Mouse (Mus musculus) stomach, embryonic 15.5 days (tissue): ENCODE measurements around the gene Eif2b2. TPM values are rescaled to one million over a fixed set of nuclear protein-coding genes. Genes with fewer than 3 reads are reported as not detected.

Source experiments
- ATAC-seq: fragments of 200-750 bp; cut with Nextera tagmentation; 2 replicates; pipeline ENCODE4 v1.8.0; 2017; ENCODE audit warnings: low read depth, moderate number of reproducible peaks, moderate TSS enrichment; ENCODE audit not compliant: insufficient read depth, low FRiP score
- H3K27ac ChIP-seq: fragments of 300-500 bp; sonication (generic); 2 replicates; pipeline ENCODE4 v1.5.1; 2015; ENCODE audit warnings: mild to moderate bottlenecking, inconsistent platforms
- H3K27me3 ChIP-seq: fragments of 300-500 bp; sonication (generic); replicated peaks from 2 replicates; pipeline ENCODE4 v1.6.1; 2015; ENCODE audit warnings: inconsistent platforms
- H3K36me3 ChIP-seq: fragments of 300-500 bp; sonication (generic); 2 replicates; pipeline ENCODE4 v1.6.1; 2015; ENCODE audit warnings: inconsistent platforms
- H3K4me1 ChIP-seq: fragments of 300-500 bp; sonication (generic); 2 replicates; pipeline ENCODE4 v1.6.1; 2015; ENCODE audit warnings: inconsistent platforms
- H3K4me2 ChIP-seq: fragments of 300-500 bp; sonication (generic); 2 replicates; pipeline ENCODE4 v1.6.1; 2015; ENCODE audit warnings: mild to moderate bottlenecking, inconsistent platforms
- H3K4me3 ChIP-seq: fragments of 300-500 bp; sonication (generic); replicated peaks from 2 replicates; pipeline ENCODE4 v1.5.1; 2015; ENCODE audit warnings: inconsistent platforms
- H3K9ac ChIP-seq: fragments of 300-500 bp; sonication (generic); 2 replicates; pipeline ENCODE4 v1.6.1; 2015; ENCODE audit warnings: inconsistent platforms
- H3K9me3 ChIP-seq: fragments of 300-500 bp; sonication (generic); 2 replicates; pipeline ENCODE4 v1.6.1; 2016; ENCODE audit warnings: inconsistent platforms
- WGBS: fragments of 180-500 bp; shearing (Covaris S2); methylation state at CpG from one replicate; pipeline ENCODE4 v1.1.7; 2015; 5-methylcytosine and 5-hydroxymethylcytosine counted together
- polyA plus RNA-seq: library from polyadenylated mRNA; unstranded; fragments of >200 nt; fragmentation: Nextera tagmentation; extraction: Ambion mirVana; gene quantifications from 2 replicates; pipeline ENCODE4 v1.2.1, GENCODE M21; 2015

The Eif2b2 gene
- polyA plus RNA-seq, 1 experiment from 2014 or later, result 78.1 TPM

DNA sequence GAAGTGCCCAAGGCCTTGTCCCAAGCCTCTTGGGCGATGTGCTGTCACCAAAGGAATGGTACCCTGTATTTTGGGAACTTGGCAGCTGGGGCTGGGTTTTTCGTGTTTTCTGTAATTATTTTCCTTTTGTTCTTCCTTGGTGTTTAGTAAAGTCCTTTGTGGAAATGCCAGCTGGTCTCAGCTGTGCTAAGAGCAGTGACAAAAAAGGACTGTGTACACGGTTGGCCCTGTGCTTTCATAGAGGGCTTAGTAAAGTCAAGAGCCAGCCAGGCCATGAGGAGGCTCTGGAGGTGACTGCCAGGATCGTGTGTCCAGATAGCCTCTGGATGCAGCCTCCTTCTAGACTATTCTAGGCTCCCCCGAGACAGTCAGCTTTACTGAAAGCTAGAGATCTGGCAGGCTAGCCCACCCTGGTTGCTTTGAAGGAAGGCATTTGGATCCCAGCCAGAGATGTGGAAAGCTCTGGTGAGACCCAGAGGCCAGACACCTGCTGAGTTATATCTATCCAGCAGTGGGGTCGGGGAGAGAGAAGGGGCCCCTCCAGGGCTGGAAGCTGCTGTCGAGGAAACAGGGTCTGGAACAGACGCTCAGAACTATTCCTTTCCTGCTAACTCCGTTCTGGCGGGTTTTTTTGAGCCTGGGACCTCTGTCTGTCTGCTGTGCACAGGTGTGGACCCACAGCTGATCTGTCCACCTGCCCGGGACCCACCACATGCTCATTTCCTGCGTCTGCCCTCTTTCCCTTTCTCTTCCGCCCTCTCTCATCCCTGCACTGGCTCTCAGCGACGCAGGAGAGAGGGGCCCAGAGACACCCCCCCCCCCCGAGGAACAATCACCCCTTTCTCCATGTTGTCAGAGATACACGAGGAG is 37.6 kb upstream of the Eif2b2 start:
- peaks cover 23% of the 10 kb centered on the region for H3K4me1 ChIP-seq
- H3K27ac ChIP-seq, result no peak overlapping the region
- 22% methylated on average over 17 of the region's 17 CpGs for WGBS
- no peak overlapping the region for H3K4me3 ChIP-seq
- H3K9me3 ChIP-seq, result no peaks in the 10 kb centered on the region
- H3K27me3 ChIP-seq, result 0 out of 2 replicates have a peak, but pooled peaks cover 3% of the 10 kb centered on the region
- H3K36me3 ChIP-seq, result no peaks in the 10 kb centered on the region
- no peak overlapping the region for H3K9ac ChIP-seq
- 0 out of 2 replicates have a peak overlapping the region, but pooled peaks have one; percentile 0 for H3K4me2 ChIP-seq
- ATAC-seq, result no peak

DNA sequence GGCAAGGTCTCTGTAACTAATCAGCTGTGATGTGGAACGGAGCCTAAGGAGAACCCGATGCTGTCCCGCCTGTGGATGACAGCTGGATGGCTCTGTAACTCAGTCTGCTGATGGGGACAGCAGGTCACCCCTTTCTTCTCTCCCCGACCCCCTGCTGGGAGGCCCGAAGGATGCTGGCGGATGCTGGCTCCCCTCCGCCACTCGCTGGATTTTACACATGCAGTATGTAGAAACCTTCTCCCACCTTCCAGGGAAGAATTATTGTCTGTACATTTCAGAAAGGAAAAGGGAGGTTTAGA is 37.0 kb upstream of the Eif2b2 start:
- Histone ChIP-seq H3K9me3 (no peaks in the 10 kb centered on the region), H3K4me3 (no peak overlapping the region), H3K4me1 (peaks cover 17% of the 10 kb centered on the region), H3K9ac (no peak overlapping the region), H3K27me3 (0 out of 2 replicates have a peak, but pooled peaks cover 3% of the 10 kb centered on the region), H3K27ac (no peak overlapping the region), H3K4me2 (0 out of 2 replicates have a peak overlapping the region, but pooled peaks have one; percentile 0), H3K36me3 (no peaks in the 10 kb centered on the region)
- 15% methylated on average over 8 of the region's 8 CpGs for WGBS
- ATAC-seq, result no peak

DNA sequence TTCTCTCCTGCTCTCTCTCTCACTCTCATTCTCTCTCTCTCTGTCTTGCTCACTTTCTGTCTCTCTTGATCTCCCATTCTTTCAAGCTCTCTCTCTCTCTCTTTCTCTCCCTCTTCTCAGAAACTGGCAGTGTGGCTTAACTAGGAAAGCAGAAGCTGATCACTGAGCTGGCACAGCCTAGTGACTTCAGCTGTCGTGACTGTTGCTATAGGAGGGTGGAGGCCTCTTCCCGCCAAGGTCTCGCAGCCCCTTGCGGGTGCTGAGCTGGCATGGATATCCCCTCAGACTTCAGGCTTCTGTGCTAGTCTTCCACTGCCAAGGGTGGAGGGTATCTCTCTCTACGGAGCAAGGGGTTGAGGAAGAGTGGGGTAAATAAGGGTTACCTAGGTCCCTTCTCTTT is 36.4 kb upstream of the Eif2b2 start:
- 72% methylated on average over 5 of the region's 5 CpGs for WGBS
- no peak for ATAC-seq

DNA sequence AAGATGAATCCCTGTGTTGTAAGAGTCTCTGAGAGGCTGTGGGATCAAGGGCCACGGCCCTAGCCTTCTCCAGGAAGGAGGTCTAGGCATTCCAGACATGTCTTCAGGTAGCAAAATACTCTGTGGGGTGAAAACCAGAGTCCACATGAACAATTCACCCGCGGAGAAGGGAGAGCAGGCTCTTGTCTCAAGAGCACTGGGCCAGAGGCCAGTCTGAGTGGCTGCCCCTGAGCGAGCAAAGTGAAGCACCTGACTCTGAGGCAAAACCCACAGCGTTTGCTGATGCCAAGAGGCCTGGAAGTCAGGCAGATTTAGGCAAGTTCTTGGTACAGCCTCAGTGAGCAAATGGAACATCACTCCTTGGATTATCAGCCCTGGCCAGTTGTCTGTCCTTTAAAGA is 35.2 kb upstream of the Eif2b2 start:
- no peak overlapping the region for H3K9ac ChIP-seq
- 64% methylated on average over 5 of the region's 5 CpGs for WGBS
- no peaks in the 10 kb centered on the region for H3K36me3 ChIP-seq
- H3K9me3 ChIP-seq, result no peaks in the 10 kb centered on the region
- no peak overlapping the region for H3K27ac ChIP-seq
- no peak overlapping the region for H3K4me2 ChIP-seq
- no peak overlapping the region for H3K4me3 ChIP-seq
- H3K4me1 ChIP-seq, result peaks cover 15% of the 10 kb centered on the region
- 0 out of 2 replicates have a peak, but pooled peaks cover 3% of the 10 kb centered on the region for H3K27me3 ChIP-seq
- no peak for ATAC-seq

More for the DNA sequence above, 36.4 kb upstream of the Eif2b2 start:
- H3K4me2 ChIP-seq, result no peak overlapping the region
- H3K4me3 ChIP-seq, result no peak overlapping the region
- no peaks in the 10 kb centered on the region for H3K36me3 ChIP-seq
- H3K9ac ChIP-seq, result no peak overlapping the region
- no peak overlapping the region for H3K27ac ChIP-seq
- H3K9me3 ChIP-seq, result no peaks in the 10 kb centered on the region
- H3K27me3 ChIP-seq, result 0 out of 2 replicates have a peak, but pooled peaks cover 3% of the 10 kb centered on the region
- H3K4me1 ChIP-seq, result peaks cover 15% of the 10 kb centered on the region

DNA sequence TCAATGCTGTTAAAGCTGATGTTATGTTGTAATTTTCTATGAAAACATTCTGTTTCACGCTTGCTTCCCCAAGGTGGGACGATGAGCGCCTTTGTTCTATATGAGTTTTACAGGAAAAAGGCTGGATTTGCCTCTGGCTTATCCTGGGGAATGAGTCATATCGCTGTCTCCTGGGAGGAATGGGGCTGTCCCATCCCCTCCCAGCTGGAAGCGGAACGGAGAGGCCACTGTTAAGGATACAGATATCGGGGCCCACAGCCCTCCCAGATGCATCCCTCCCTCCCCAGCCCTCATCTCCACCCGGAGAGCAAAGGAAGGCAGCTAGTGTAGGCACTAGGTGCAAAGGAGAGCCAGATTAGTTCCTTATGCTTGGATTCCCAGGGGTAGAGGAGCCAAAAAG is 33.5 kb upstream of the Eif2b2 start:
- no peak for ATAC-seq
- Histone ChIP-seq H3K36me3 (no peaks in the 10 kb centered on the region), H3K9me3 (no peaks in the 10 kb centered on the region), H3K27me3 (0 out of 2 replicates have a peak, but pooled peaks cover 3% of the 10 kb centered on the region), H3K27ac (peak overlapping the region; percentile 48; the same call in 1 of the 2 replicates), H3K9ac (no peak overlapping the region), H3K4me1 (peaks cover 15% of the 10 kb centered on the region), H3K4me2 (no peak overlapping the region), H3K4me3 (no peak overlapping the region)
- 44% methylated on average over 8 of the region's 8 CpGs for WGBS

DNA sequence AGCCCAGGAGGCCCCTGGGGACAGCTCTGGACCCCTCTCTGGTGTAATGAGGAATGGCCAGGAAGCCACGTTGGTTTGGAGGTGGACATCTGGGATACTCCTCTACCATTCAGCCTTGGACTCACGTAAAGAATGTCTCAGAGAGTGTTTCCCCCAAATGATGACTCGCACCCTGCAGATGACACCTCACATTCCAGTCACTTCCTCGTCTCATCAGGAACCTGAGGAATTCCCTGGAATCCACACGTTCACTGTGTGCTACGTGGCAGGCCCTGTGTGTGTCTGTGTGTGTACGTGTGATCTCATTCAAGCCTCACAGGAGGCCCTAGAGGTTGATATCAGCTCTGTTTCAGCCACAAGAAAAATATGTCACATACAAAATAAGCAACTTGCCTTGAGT is 32.9 kb upstream of the Eif2b2 start:
- H3K9me3 ChIP-seq, result no peaks in the 10 kb centered on the region
- H3K4me3 ChIP-seq, result no peak overlapping the region
- no peak for ATAC-seq
- H3K9ac ChIP-seq, result no peak overlapping the region
- H3K36me3 ChIP-seq, result no peaks in the 10 kb centered on the region
- peaks cover 10% of the 10 kb centered on the region for H3K4me1 ChIP-seq
- WGBS, result 63% methylated on average over 7 of the region's 7 CpGs
- peak overlapping the region; percentile 48; the same call in 1 of the 2 replicates for H3K27ac ChIP-seq
- H3K4me2 ChIP-seq, result no peak overlapping the region
- no peaks in the 10 kb centered on the region for H3K27me3 ChIP-seq

DNA sequence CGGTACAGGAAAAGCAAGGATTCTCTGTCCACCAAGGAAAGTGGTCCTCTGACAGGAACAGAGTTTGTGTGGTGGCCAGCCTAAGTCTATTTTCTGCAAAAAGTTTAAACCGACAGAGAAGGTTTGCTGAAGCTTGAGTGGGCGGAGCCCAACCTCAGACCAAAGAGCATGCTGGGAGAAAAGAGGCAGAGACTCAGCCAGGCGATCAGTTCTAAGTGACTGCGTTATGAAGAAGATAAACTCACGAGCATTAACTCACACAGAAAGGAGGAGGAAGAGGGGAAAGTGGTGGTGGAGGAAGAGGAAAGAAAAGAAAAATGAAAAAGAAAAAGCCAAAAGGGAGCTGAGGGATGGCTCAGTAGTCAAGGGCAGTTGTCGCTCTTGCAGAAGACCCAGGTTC is 29.0 kb upstream of the Eif2b2 start:
- H3K4me2 ChIP-seq, result no peak overlapping the region
- no peak overlapping the region for H3K4me3 ChIP-seq
- H3K27ac ChIP-seq, result no peak overlapping the region
- 72% methylated on average over 7 of the region's 7 CpGs for WGBS
- H3K9ac ChIP-seq, result no peak overlapping the region
- no peaks in the 10 kb centered on the region for H3K9me3 ChIP-seq
- H3K36me3 ChIP-seq, result no peaks in the 10 kb centered on the region
- no peak for ATAC-seq
- peaks cover 26% of the 10 kb centered on the region for H3K4me1 ChIP-seq
- H3K27me3 ChIP-seq, result no peaks in the 10 kb centered on the region

DNA sequence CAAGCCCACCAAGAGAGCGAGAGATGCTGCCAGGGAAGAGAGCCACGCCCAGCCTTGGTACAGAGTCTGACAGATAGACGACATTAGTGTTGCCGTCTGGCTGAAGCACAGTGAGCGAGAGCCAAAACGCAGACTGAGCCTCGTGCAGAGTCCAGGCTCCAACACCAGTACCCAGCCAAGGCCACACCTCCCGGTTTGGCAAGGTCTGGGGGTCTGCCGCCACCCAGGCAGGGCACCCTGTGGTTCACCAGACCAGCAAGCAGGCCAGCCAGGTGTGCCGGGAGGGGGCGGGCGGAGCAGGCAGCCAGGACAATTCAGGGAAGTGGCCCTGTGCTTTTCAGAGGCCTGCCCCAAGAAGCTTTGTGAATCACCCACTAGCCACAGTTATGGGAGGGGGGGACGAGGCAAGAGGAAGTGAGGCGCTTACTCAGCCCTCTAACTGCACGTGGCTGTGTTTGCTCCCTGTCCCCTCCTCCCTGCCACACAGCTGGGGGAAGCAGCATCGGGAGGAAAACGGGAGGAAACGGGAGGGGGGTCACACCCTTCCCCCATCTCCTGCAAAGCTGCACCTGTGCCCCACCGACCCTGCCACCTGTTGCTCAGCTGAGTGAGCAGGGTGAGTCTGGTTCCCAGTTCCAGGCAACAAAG is 26.7 kb upstream of the Eif2b2 start:
- no peaks in the 10 kb centered on the region for H3K36me3 ChIP-seq
- H3K27ac ChIP-seq, result no peak overlapping the region
- no peaks in the 10 kb centered on the region for H3K27me3 ChIP-seq
- peak overlapping the region; percentile 23 for H3K4me2 ChIP-seq
- H3K9me3 ChIP-seq, result no peaks in the 10 kb centered on the region
- H3K9ac ChIP-seq, result no peak overlapping the region
- WGBS, result 28% methylated on average over 18 of the region's 19 CpGs
- H3K4me1 ChIP-seq, result peaks cover 37% of the 10 kb centered on the region
- ATAC-seq, result 0 out of 2 replicates have a peak, but pooled peaks have one; percentile 18
- H3K4me3 ChIP-seq, result no peak overlapping the region

DNA sequence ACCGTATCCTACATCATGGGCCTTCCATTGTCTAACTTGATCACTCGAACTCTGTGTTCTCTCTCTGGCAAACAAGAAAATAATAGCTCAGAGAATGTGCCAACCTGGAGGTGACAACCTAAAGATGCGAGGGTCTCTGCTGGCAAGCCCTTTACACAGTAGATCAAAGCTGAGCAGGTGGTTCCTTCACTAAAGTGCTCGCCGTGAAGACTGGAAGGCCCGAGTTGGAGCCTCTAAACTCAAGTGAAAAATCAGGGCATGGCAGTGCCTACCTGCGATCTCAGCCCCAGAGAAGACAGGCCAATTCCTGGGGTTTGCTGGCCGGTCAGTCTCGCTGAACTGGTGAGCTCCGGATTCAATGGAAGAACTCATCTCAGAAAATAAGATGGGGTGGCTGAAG is 26.1 kb upstream of the Eif2b2 start:
- no peak overlapping the region for H3K27ac ChIP-seq
- peaks cover 43% of the 10 kb centered on the region for H3K4me1 ChIP-seq
- no peak overlapping the region for H3K9ac ChIP-seq
- no peaks in the 10 kb centered on the region for H3K27me3 ChIP-seq
- H3K36me3 ChIP-seq, result no peaks in the 10 kb centered on the region
- no peak overlapping the region for H3K4me2 ChIP-seq
- no peak overlapping the region for H3K4me3 ChIP-seq
- ATAC-seq, result no peak
- WGBS, result 80% methylated on average over 10 of the region's 10 CpGs
- H3K9me3 ChIP-seq, result no peaks in the 10 kb centered on the region

DNA sequence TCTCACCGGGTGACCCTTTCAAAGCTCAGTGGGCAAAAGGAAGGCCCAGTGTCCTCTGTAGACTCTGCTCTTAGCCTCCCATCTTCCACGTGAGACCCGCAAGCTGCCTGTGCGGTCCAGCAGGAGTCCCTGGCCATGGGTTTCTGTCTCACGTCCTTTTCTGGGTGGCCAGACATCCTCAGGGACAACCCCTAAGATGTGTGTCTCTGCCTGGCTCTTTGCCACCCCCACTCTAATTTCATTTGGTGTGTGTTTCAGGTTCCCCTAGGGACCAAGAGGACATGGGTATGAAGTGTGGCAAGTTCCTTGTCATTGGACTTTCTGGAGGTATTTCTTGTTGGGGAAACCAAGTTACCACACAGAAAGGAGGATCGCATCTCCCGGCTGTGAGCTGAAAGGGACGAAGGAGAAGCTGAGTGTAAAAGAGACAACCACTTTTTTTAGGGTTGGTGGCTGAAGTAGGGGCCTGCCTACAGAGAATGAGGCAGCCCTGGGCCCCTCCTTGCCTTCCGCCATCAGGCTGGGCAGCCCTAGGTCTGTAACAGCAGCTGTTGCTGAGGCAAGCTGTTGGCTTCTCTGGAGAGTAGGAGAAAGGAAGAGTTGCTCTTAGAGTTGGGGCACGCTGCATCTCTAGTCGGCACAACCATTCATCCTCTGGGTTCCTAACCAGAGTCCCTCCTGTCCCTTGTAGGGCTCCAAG is 25.2 kb upstream of the Eif2b2 start:
- no peaks in the 10 kb centered on the region for H3K27me3 ChIP-seq
- H3K4me2 ChIP-seq, result no peak overlapping the region
- no peaks in the 10 kb centered on the region for H3K36me3 ChIP-seq
- H3K9ac ChIP-seq, result no peak overlapping the region
- peak overlapping the region; percentile 71 for H3K27ac ChIP-seq
- H3K4me3 ChIP-seq, result no peak overlapping the region
- ATAC-seq, result 0 out of 2 replicates have a peak, but pooled peaks have one; percentile 8
- 80% methylated on average over 11 of the region's 11 CpGs for WGBS
- no peaks in the 10 kb centered on the region for H3K9me3 ChIP-seq
- H3K4me1 ChIP-seq, result peaks cover 43% of the 10 kb centered on the region

DNA sequence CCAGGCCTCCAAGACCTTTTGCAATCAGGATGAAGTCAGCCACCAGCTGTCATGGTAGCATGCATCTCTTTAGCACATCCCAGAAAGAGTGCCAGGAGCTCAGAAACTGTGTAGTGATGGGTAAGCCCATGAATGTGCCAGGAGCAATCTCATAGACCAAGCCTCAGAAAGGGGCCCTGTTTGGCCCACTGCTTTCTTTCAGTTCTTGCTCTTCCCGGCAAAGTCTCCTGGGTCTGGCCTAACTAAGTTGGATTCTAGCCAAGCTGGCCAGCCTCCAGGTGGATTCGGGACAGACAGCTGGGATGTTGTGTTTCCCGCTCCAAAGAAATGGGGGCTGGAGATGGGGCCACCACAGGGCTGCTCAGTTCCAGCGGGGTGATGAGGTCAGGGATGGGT is 24.7 kb upstream of the Eif2b2 start:
- H3K9ac ChIP-seq, result no peak overlapping the region
- H3K4me1 ChIP-seq, result peaks cover 43% of the 10 kb centered on the region
- H3K4me2 ChIP-seq, result no peak overlapping the region
- H3K27me3 ChIP-seq, result no peaks in the 10 kb centered on the region
- peak; percentile 50; the same call in 1 of the 2 replicates for ATAC-seq
- H3K27ac ChIP-seq, result peak overlapping the region; percentile 71
- WGBS, result 22% methylated on average over 4 of the region's 4 CpGs
- no peak overlapping the region for H3K4me3 ChIP-seq
- no peaks in the 10 kb centered on the region for H3K36me3 ChIP-seq
- no peaks in the 10 kb centered on the region for H3K9me3 ChIP-seq

DNA sequence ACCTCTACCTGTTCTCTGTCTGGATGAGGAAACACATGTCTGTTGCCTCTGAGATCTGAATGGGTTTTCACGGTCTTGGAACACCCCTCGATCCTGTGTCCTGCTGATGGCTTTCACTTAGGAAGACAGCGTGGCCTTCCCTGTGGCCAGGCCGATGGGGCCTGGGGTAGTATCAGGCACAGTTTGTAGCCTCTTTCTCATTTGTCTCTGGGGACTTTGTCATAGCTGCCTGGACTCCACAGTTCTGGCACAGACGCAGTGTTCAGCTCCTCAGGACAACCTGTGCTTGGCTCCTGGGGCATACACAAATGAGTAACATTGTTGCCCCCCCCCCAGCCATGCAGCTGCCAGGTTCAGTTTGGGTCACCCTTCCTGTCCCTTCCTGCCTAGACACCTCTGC is 24.2 kb upstream of the Eif2b2 start:
- no peak overlapping the region for H3K4me3 ChIP-seq
- H3K4me1 ChIP-seq, result peaks cover 43% of the 10 kb centered on the region
- 68% methylated on average over 5 of the region's 5 CpGs for WGBS
- H3K36me3 ChIP-seq, result no peaks in the 10 kb centered on the region
- H3K9ac ChIP-seq, result no peak overlapping the region
- no peaks in the 10 kb centered on the region for H3K27me3 ChIP-seq
- ATAC-seq, result no peak
- H3K9me3 ChIP-seq, result no peaks in the 10 kb centered on the region
- no peak overlapping the region for H3K4me2 ChIP-seq
- peak overlapping the region; percentile 71; the same call in 1 of the 2 replicates for H3K27ac ChIP-seq
